Mouse (Mus musculus): ENCODE data around the gene Taf8. TPM values are rescaled to one million over a fixed set of nuclear protein-coding genes. Genes with fewer than 3 reads are reported as not detected.
A peak's percentile ranks its signal among the peaks of the same experiment; 100 is the strongest.

Taf8 gene
- polyA plus RNA-seq, 1 experiment from 2014 or later: 19.5 TPM

GRCm38 (mm10) chr17:47436156-47436906, 65.8 kb downstream of the Taf8 start, which contains the start of gene AI661453:
Gene AI661453, plus strand, starts transcription at chr17:47436615.
- Histone ChIP-seq H3K4me1 (ENCODE audit: control insufficient read depth, insufficient read depth, low read length) (peaks cover 17% of the 10 kb centered on the region), H3K4me2 (ENCODE audit: low read depth, low read length) (peak within 1 kb of the TSS; percentile 78), H3K4me3 (ENCODE audit: low read depth, low read length) (peak within 1 kb of the TSS; percentile 49), H3K36me3 (ENCODE audit: control insufficient read depth, insufficient read depth, low read length) (no peaks in the 10 kb centered on the region), H3K27me3 (replicated peaks; ENCODE audit: control insufficient read depth, insufficient read depth, low read length) (peaks cover 40% of the 10 kb centered on the region), H3K9me3 (ENCODE audit: control insufficient read depth, low read length) (no peaks in the 10 kb centered on the region), H3K27ac (replicated peaks; ENCODE audit: low read depth, low read length) (peak within 1 kb of the TSS; percentile 52), H3K9ac (ENCODE audit: low read depth, low read length) (peak within 1 kb of the TSS; percentile 56)
- peak; percentile 91 for ATAC-seq (ENCODE audit: low read depth)
- DNase-seq (ENCODE audit: low spot score): peak; percentile 83
- 1% methylated on average over 27 of the region's 45 CpGs for WGBS

Other genes starting within 250 kb of the Taf8 start
- 72.9 and 74.0 TPM in 2 replicates for gene Mrps10, start 133.4 kb downstream of the Taf8 start, polyA plus RNA-seq (2014; fragmentation: Nextera tagmentation; extraction: Ambion mirVana)
- gene Guca1b, start 116.9 kb downstream of the Taf8 start, polyA plus RNA-seq (2014; fragmentation: Nextera tagmentation; extraction: Ambion mirVana): 0.37 and 0.50 TPM in 2 replicates
- gene Guca1a, start 101.7 kb downstream of the Taf8 start, polyA plus RNA-seq (2014; fragmentation: Nextera tagmentation; extraction: Ambion mirVana): 5.7 and 6.5 TPM in 2 replicates
- 2.4 and 2.9 TPM in 2 replicates for gene AI661453, start 65.7 kb downstream of the Taf8 start, polyA plus RNA-seq (2014; fragmentation: Nextera tagmentation; extraction: Ambion mirVana)
- gene 1700001C19Rik, start 64.9 kb downstream of the Taf8 start, polyA plus RNA-seq (2014; fragmentation: Nextera tagmentation; extraction: Ambion mirVana): 0.13 and 0.49 TPM in 2 replicates
- 519 TPM in 2 replicates for gene Ccnd3, start 2.8 kb upstream of the Taf8 start, polyA plus RNA-seq (2014; fragmentation: Nextera tagmentation; extraction: Ambion mirVana)
- gene Bysl, start 109.2 kb upstream of the Taf8 start, polyA plus RNA-seq (2014; fragmentation: Nextera tagmentation; extraction: Ambion mirVana): 21.3 and 22.4 TPM in 2 replicates
- gene Med20, start 109.3 kb upstream of the Taf8 start, polyA plus RNA-seq (2014; fragmentation: Nextera tagmentation; extraction: Ambion mirVana): 47.7 and 50.2 TPM in 2 replicates
- 1.4 and 1.9 TPM in 2 replicates for gene Gm20517, start 109.3 kb upstream of the Taf8 start, polyA plus RNA-seq (2014; fragmentation: Nextera tagmentation; extraction: Ambion mirVana)
- gene Usp49, start 128.4 kb upstream of the Taf8 start, polyA plus RNA-seq (2014; fragmentation: Nextera tagmentation; extraction: Ambion mirVana): 3.8 and 4.1 TPM in 2 replicates
- 365 and 382 TPM in 2 replicates for gene Tomm6, start 186.1 kb upstream of the Taf8 start, polyA plus RNA-seq (2014; fragmentation: Nextera tagmentation; extraction: Ambion mirVana)
- gene Frs3, start 186.7 kb upstream of the Taf8 start, polyA plus RNA-seq (2014; fragmentation: Nextera tagmentation; extraction: Ambion mirVana): 4.0 and 4.2 TPM in 2 replicates
- 1.5 and 2.1 TPM in 2 replicates for gene Gm21981, start 192.2 kb upstream of the Taf8 start, polyA plus RNA-seq (2014; fragmentation: Nextera tagmentation; extraction: Ambion mirVana)
- 1.8 and 2.1 TPM in 2 replicates for gene Prickle4, start 192.4 kb upstream of the Taf8 start, polyA plus RNA-seq (2014; fragmentation: Nextera tagmentation; extraction: Ambion mirVana)
- gene Pgc, start 224.6 kb upstream of the Taf8 start, polyA plus RNA-seq (2014; fragmentation: Nextera tagmentation; extraction: Ambion mirVana): 0.21 TPM in 1 of 2 replicates, not detected in the other
- 8.6 and 9.7 TPM in 2 replicates for gene Tfeb, start 234.7 kb upstream of the Taf8 start, polyA plus RNA-seq (2014; fragmentation: Nextera tagmentation; extraction: Ambion mirVana)

Measured in embryonic facial prominence, embryonic 14.5 days (tissue).